ENCODE assay signal across 8 mouse cellular contexts in the genomic region with DNA sequence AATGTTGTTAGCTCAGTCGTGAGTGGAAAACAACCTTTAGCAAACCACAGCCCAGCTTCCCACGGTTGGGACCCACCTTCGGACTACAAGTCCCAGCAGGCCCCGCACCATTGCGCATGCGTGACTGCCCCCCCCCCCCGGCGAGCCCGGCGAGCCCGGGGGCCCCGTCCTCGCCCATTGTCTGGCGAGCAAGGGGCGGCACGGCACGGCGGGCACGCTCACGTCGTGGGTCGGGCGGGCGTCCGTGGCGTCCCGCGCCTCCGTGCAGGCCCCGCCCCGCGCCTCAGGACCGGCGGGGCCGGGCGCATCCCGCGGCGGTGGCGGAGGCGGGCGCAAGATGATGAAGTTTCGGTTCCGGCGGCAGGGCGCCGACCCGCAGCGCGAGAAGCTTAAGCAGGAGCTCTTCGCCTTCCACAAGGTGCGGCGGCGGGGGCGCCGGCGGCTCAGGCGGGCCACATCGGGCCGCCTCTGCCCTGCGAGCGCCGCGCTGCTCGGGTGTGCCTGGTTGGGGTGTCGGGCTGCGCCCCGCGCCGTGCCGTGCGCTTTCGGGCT. TPM values are rescaled to one million over a fixed set of nuclear protein-coding genes. Genes with fewer than 3 reads are reported as not detected.
DNase-seq lines count a peak whose midpoint lies in the region; ATAC-seq lines count a peak whose summit lies in the region.

TSS of gene Llgl1 (plus strand) at position 200 of the 552 bp plus-strand sequence.

- H3K27ac ChIP-seq in heart, embryonic 13.5 days (replicated peaks): peak within 1 kb of the TSS; percentile 93
- H3K27ac ChIP-seq in liver, embryonic 13.5 days: peak within 1 kb of the TSS; percentile 89
- H3K27ac ChIP-seq in stomach, embryonic 16.5 days (ENCODE audit: low read length): peak within 1 kb of the TSS; percentile 76

- DNase-seq in CD4-positive, CD25-positive, alpha-beta regulatory T cell, adult 2 months (ENCODE audit: low read depth, low spot score): peak; percentile 93
- peak; percentile 89 for DNase-seq in brain, embryonic 18.5 days (ENCODE audit: low read depth, low spot score)
- peak; percentile 94 for DNase-seq in kidney, postnatal 10 days
- DNase-seq in liver, embryonic 13.5 days: peak; percentile 79
- DNase-seq in neural tube, embryonic 10.5 days (ENCODE audit: extremely low spot score, low spot score): peak; percentile 99

- peaks cover 41% of the 10 kb centered on the region for H3K4me1 ChIP-seq in heart, embryonic 13.5 days
- H3K4me1 ChIP-seq in liver, embryonic 13.5 days (replicated peaks): peaks cover 43% of the 10 kb centered on the region
- H3K4me1 ChIP-seq in stomach, embryonic 16.5 days (ENCODE audit: control insufficient read depth, insufficient read depth, low read length): peaks cover 17% of the 10 kb centered on the region

- H3K9me3 ChIP-seq in heart, embryonic 13.5 days: no peaks in the 10 kb centered on the region
- H3K9me3 ChIP-seq in liver, embryonic 13.5 days (replicated peaks): no peaks in the 10 kb centered on the region
- H3K9me3 ChIP-seq in stomach, embryonic 16.5 days (replicated peaks; ENCODE audit: control insufficient read depth, low read length): no peaks in the 10 kb centered on the region

- peak within 1 kb of the TSS; percentile 91 for H3K4me3 ChIP-seq in heart, embryonic 13.5 days
- H3K4me3 ChIP-seq in liver, embryonic 13.5 days (replicated peaks): peak within 1 kb of the TSS; percentile 87
- peak within 1 kb of the TSS; percentile 91 for H3K4me3 ChIP-seq in stomach, embryonic 16.5 days (replicated peaks; ENCODE audit: low read length)

- ATAC-seq in erythroid progenitor cell, adult 5-6 weeks (replicated peaks; ENCODE audit: low FRiP score, poor library complexity, severe bottlenecking): peak; percentile 87
- peak; percentile 88 for ATAC-seq in heart, embryonic 13.5 days (ENCODE audit: extremely low read depth, insufficient number of reproducible peaks, low FRiP score, low TSS enrichment)
- ATAC-seq in liver, embryonic 13.5 days (ENCODE audit: low read depth): peak; percentile 92
- ATAC-seq in stomach, embryonic 16.5 days (ENCODE audit: insufficient read depth, low FRiP score): peak; percentile 90

- peak within 1 kb of the TSS; percentile 93 for H3K4me2 ChIP-seq in heart, embryonic 13.5 days
- peak within 1 kb of the TSS; percentile 92 for H3K4me2 ChIP-seq in liver, embryonic 13.5 days
- H3K4me2 ChIP-seq in stomach, embryonic 16.5 days (ENCODE audit: low read depth, low read length): peak within 1 kb of the TSS; percentile 89

- WGBS in heart, embryonic 13.5 days: under 1% methylated on average over 63 of the region's 73 CpGs
- under 1% methylated on average over 67 of the region's 73 CpGs for WGBS in liver, embryonic 13.5 days (ENCODE audit: insufficient replicate concordance)
- under 1% methylated on average over 60 of the region's 73 CpGs for WGBS in stomach, embryonic 16.5 days

- peak within 1 kb of the TSS; percentile 97 for H3K9ac ChIP-seq in heart, embryonic 13.5 days
- H3K9ac ChIP-seq in liver, embryonic 13.5 days: peak within 1 kb of the TSS; percentile 91
- peak within 1 kb of the TSS; percentile 96 for H3K9ac ChIP-seq in stomach, embryonic 16.5 days (ENCODE audit: low read length)

- H3K27me3 ChIP-seq in heart, embryonic 13.5 days (replicated peaks): peaks cover 3% of the 10 kb centered on the region; the same call in 1 of the 2 replicates
- H3K27me3 ChIP-seq in liver, embryonic 13.5 days: no peaks in the 10 kb centered on the region
- no peaks in the 10 kb centered on the region for H3K27me3 ChIP-seq in stomach, embryonic 16.5 days (ENCODE audit: control insufficient read depth, insufficient read depth, low read length)

- H3K36me3 ChIP-seq in heart, embryonic 13.5 days: peaks cover 20% of the 10 kb centered on the region
- peaks cover 5% of the 10 kb centered on the region; the same call in 1 of the 2 replicates for H3K36me3 ChIP-seq in liver, embryonic 13.5 days
- H3K36me3 ChIP-seq in stomach, embryonic 16.5 days (ENCODE audit: control insufficient read depth, insufficient read depth, low read length): no peaks in the 10 kb centered on the region

RNA-seq across cellular contexts. Expression of gene Llgl1, which starts in this region (rescaled TPM):
- 5.4 and 19.1 TPM in 2 replicates for total RNA-seq in erythroid progenitor cell, adult 5-6 weeks (2015; ENCODE audit: low replicate concordance)
- total RNA-seq in erythroid progenitor cell, adult 5-6 weeks (2017; ENCODE audit: low replicate concordance): 6.9 and 9.2 TPM in 2 replicates
- polyA plus RNA-seq in heart, embryonic 13.5 days (2015; fragmentation: Nextera tagmentation; extraction: Ambion mirVana): 34.0 and 34.1 TPM in 2 replicates
- 11.2 and 12.4 TPM in 2 replicates for polyA plus RNA-seq in liver, embryonic 13.5 days (2015; fragmentation: Nextera tagmentation; extraction: Ambion mirVana)
- 43.2 and 46.7 TPM in 2 replicates for polyA plus RNA-seq in stomach, embryonic 16.5 days (2015; fragmentation: Nextera tagmentation; extraction: Ambion mirVana)

Comparison
In these comparisons a context has a peak if more than half of its experiments do, and no peak if none do; other contexts are left out.
1. Peak in every context shown above with its lines: DNase-seq, ATAC-seq, H3K4me3 ChIP-seq and H3K27ac ChIP-seq.